Mouse (Mus musculus) embryonic stem cell, embryonic (primary cell): Measurements from ENCODE around the gene Thpo.

ENCODE experiments used
- CTCF ChIA-PET, 4 experiments: fragments of 300-600 bp in 2 of 4; fragments of 350-600 bp in 2 of 4; sonication (Branson Sonifier 250); formaldehyde crosslinking; loops; one replicate each; lab custom pipeline; 2022; ENCODE audit warnings: inconsistent platforms in 2 of 4; lab: Charles Lee
- POLR2A ChIA-PET, 4 experiments: fragments of 300-600 bp in 2 of 4; fragments of 350-600 bp in 2 of 4; sonication (Branson Sonifier 250); formaldehyde crosslinking; loops; one replicate each; lab custom pipeline; 2022; ENCODE audit warnings: antibody characterized with exemption in 4 of 4, inconsistent platforms in 1 of 4; lab: Charles Lee

The Thpo gene

GRCm38 (mm10) chr16:20676702-20677101 lies 57.6 kb downstream of the Thpo start:
- POLR2A ChIA-PET, result interaction anchor here (0.5 to 14.8 kb wide), 36 partner anchors 8 to 716 kb away, joined by 3 to 298 read pairs (median 4); partner anchors contain the start of genes Eif4g1 (in 2 of the 4), Fam131a (in 2 of the 4), Abcf3 (in 1 of the 4) and Alg3 (in 1 of the 4)
- CTCF ChIA-PET, result interaction anchor here (0.5 to 1.6 kb wide), 5 partner anchors 25 to 167 kb away, joined by 3 to 9 read pairs (median 6); no protein-coding TSS in a partner anchor

- ChIA-PET POLR2A (interaction anchor here in 2 of 4 experiments (0.6 to 14.8 kb wide), 17 partner anchors 8 to 177 kb away, joined by 3 to 298 read pairs (median 13); partner anchors contain the start of genes Fam131a (in 2 of the 2), Clcn2 (in 1 of the 2), Dvl3 (in 1 of the 2) and Eif2b5 (in 1 of the 2)), CTCF (no interaction called here)
Observed at GRCm38 (mm10) chr16:20675213-20675612, 59.1 kb downstream of the Thpo start.
